In genomic region chrX:103621799-103622198, GRCm38 (mm10) we compare ENCODE assay signal across 8 mouse cellular contexts. TPM values are rescaled to one million over a fixed set of nuclear protein-coding genes. Genes with fewer than 3 reads are reported as not detected.
DNase-seq lines count a peak whose midpoint lies in the region; ATAC-seq lines count a peak whose summit lies in the region.

No protein-coding gene starts in this region.

- H3K27ac ChIP-seq in hindbrain, embryonic 15.5 days (replicated peaks), result peak overlapping the region; percentile 89
- peak overlapping the region; percentile 99 for H3K27ac ChIP-seq in stomach, embryonic 16.5 days (ENCODE audit: low read length)

- no peak; the same call in 1 of the 2 replicates for ATAC-seq in hindbrain, embryonic 15.5 days (ENCODE audit: low FRiP score, low read depth)
- peak; percentile 7; the same call in 1 of the 2 replicates for ATAC-seq in stomach, embryonic 16.5 days (ENCODE audit: insufficient read depth, low FRiP score)

- peak overlapping the region; percentile 67 for H3K4me2 ChIP-seq in hindbrain, embryonic 15.5 days
- peak overlapping the region; percentile 70 for H3K4me2 ChIP-seq in stomach, embryonic 16.5 days (ENCODE audit: low read depth, low read length)

- peaks cover 17% of the 10 kb centered on the region; the same call in 1 of the 2 replicates for H3K4me1 ChIP-seq in hindbrain, embryonic 15.5 days (replicated peaks)
- 0 out of 2 replicates have a peak, but pooled peaks cover 5% of the 10 kb centered on the region for H3K4me1 ChIP-seq in stomach, embryonic 16.5 days (ENCODE audit: control insufficient read depth, insufficient read depth, low read length)

- 4% methylated on average over 8 of the region's 8 CpGs for WGBS in hindbrain, embryonic 15.5 days
- WGBS in stomach, embryonic 16.5 days, result 7% methylated on average over 8 of the region's 8 CpGs

- peaks cover 2% of the 10 kb centered on the region; the same call in 1 of the 2 replicates for H3K27me3 ChIP-seq in hindbrain, embryonic 15.5 days
- H3K27me3 ChIP-seq in stomach, embryonic 16.5 days (ENCODE audit: control insufficient read depth, insufficient read depth, low read length), result no peaks in the 10 kb centered on the region

- peak overlapping the region; percentile 62 for H3K9ac ChIP-seq in hindbrain, embryonic 15.5 days
- peak overlapping the region; percentile 80 for H3K9ac ChIP-seq in stomach, embryonic 16.5 days (ENCODE audit: low read length)

- H3K9me3 ChIP-seq in hindbrain, embryonic 15.5 days, result no peaks in the 10 kb centered on the region
- no peaks in the 10 kb centered on the region for H3K9me3 ChIP-seq in stomach, embryonic 16.5 days (replicated peaks; ENCODE audit: control insufficient read depth, low read length)

- intact Hi-C loops in left cerebral cortex, postnatal 4 days (cut with DNase I), result loop anchor here (5.0 kb wide), 1 partner anchor 129 kb away; no protein-coding TSS in a partner anchor

- H3K36me3 ChIP-seq in hindbrain, embryonic 15.5 days, result no peaks in the 10 kb centered on the region
- H3K36me3 ChIP-seq in stomach, embryonic 16.5 days (ENCODE audit: control insufficient read depth, insufficient read depth, low read length), result no peaks in the 10 kb centered on the region

- H3K4me3 ChIP-seq in hindbrain, embryonic 15.5 days, result peak overlapping the region; percentile 50
- peak overlapping the region; percentile 56 for H3K4me3 ChIP-seq in stomach, embryonic 16.5 days (replicated peaks; ENCODE audit: low read length)

- DNase-seq in adrenal gland, postnatal 36 days, result peak; percentile 16 to 18
- DNase-seq in adrenal gland, postnatal 4 days (ENCODE audit: low spot score in 2 of 2), result no peak
- peak; percentile 33 to 47 for DNase-seq in right cerebral cortex, postnatal 10 days (ENCODE audit: low spot score in 2 of 2)
- DNase-seq in right cerebral cortex, adult 18-20 months, result no peak
- DNase-seq in lung, postnatal 25 days (ENCODE audit: low spot score), result peak; percentile 7
- DNase-seq in left cerebral cortex, postnatal 4 days, result no peak

RNA-seq across cellular contexts. Expression of gene Zcchc13, which starts 8.6 kb away (rescaled TPM):
- not detected for total RNA-seq in adrenal gland, postnatal 36 days (2021)
- not detected for total RNA-seq in adrenal gland, postnatal 4 days (2021)
- not detected in 2 replicates for polyA plus RNA-seq in hindbrain, embryonic 15.5 days (2015; fragmentation: Nextera tagmentation; extraction: Ambion mirVana)
- polyA plus RNA-seq in stomach, embryonic 16.5 days (2015; fragmentation: Nextera tagmentation; extraction: Ambion mirVana), result not detected in 2 replicates
- not detected for total RNA-seq in left cerebral cortex, postnatal 4 days (2021)

Comparison
In these comparisons a context has a peak if more than half of its experiments do, and no peak if none do; other contexts are left out.
1. DNase-seq: peak in adrenal gland, postnatal 36 days (2 of 2), right cerebral cortex, postnatal 10 days (2 of 2) and lung, postnatal 25 days (single experiment); none in adrenal gland, postnatal 4 days (0 of 2), right cerebral cortex, adult 18-20 months (single experiment) and left cerebral cortex, postnatal 4 days (single experiment).